Mouse (Mus musculus) embryonic fibroblast, embryonic 13.5 days (primary cell): ENCODE results near the gene Fut11.

ENCODE experiments used
- CTCF ChIP-seq: IDR thresholded peaks from 2 replicates; pipeline ENCODE4 v1.5.1; 2011; ENCODE audit warnings: mild to moderate bottlenecking, control low read depth, low read length, moderate library complexity, borderline replicate concordance; ENCODE audit not compliant: insufficient read depth
- POLR2A ChIP-seq: IDR thresholded peaks from 2 replicates; pipeline ENCODE4 v1.6.1; 2011; ENCODE audit warnings: low read depth, mild to moderate bottlenecking, control low read depth, low read length, moderate library complexity

DNA sequence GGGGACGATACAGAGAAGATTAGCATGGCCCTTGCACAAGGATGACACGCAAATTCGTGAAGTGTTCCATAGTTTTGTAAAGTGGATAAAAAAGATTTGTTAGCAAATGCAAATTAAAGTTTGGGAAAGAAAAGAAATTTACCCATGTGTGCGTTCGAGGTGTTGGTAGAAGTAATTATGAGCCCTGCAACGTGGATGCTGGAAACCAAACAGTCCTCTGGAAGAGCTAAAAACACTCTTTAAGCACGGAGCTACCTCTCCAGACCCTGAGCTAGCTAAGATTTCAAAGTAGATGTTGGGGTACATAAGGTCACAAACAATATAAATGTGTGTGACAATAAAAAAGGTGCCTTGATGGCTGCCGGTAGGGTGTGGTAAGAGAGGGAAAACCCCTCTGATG is 6.8 kb downstream of the Fut11 start:
- TF ChIP-seq POLR2A (no peak), CTCF (no peak)
